Mouse (Mus musculus) megakaryocyte, embryonic 14.5 days (primary cell): ENCODE measurements around the gene Rpl9.

Experiments
- FLI1 ChIP-seq: IDR thresholded peaks from 2 replicates; pipeline ENCODE4 v1.6.1; 2012; ENCODE audit warnings: low read length, inconsistent platforms, mixed read lengths
- GATA1 ChIP-seq: IDR thresholded peaks from 3 replicates; pipeline ENCODE4 v1.6.1; 2012; ENCODE audit warnings: mixed read lengths, low read length, inconsistent platforms, borderline replicate concordance

GRCm38 (mm10) chr5:65435363-65435805 lies 44.1 kb upstream of the Rpl9 start:
- TF ChIP-seq GATA1 (no peak), FLI1 (no peak)
